Mouse (Mus musculus): ENCODE data around the gene Churc1. TPM values are rescaled to one million over a fixed set of nuclear protein-coding genes. Genes with fewer than 3 reads are reported as not detected.

The Churc1 gene
- 100 TPM for polyA plus RNA-seq (2015; fragmentation: Illumina TruSeq; extraction: RNeasy Lipid Tissue Mini Kit (QIAGEN cat#74804); ENCODE audit: insufficient read depth, low replicate concordance)

DNA sequence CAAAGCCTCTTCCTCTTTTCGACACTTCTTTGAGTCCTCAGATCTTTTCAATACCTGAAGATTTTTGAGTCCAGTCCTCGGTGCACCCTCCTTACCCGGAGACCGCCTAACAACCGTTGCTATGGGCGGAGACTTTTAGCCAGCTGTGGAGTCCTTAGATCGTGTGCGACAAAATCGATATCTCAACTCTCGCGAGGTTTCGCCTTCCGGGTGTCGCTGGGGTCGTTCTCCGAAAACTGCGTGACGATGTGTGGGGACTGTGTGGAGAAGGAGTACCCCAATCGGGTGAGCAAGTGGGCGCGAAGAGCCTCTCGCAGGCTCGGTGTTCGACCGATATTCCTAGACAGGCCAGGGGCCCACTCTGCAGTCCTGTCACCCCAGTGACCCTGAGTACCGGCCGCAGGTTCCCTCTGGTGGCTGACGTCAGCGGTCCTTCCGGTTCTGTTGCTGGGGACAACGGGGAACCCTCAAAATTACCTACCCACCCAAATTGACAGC lies at the start of gene Churc1, which contains the start of gene Fntb:
Churc1 (plus strand) TSS at position 185 of the 498 bp plus-strand sequence.
Fntb (plus strand) TSS at position 236 of the 498 bp plus-strand sequence.

DNA sequence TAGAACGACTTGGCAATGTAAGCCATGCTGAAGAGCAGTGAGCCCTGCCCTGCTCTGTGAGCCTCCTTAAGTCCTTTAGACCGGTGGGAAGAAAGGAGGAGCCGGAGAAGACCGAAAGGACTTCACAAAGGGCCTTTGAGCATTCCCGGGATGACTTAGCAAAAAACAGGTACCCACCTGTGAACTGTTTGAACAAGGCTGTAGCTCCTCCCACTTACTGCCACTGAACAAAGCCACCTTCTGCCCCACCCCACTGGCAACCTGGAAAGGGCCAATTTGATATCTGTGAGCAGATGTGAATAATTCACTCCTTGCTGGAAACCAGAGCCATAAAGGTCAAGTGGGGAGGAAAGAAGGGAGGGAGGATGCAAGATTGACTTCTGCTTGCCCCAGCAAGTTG lies 30.0 kb downstream of the Churc1 start, which contains the start of gene Gpx2:
Gpx2 (minus strand) TSS at position 205 of the 400 bp plus-strand sequence.

DNA sequence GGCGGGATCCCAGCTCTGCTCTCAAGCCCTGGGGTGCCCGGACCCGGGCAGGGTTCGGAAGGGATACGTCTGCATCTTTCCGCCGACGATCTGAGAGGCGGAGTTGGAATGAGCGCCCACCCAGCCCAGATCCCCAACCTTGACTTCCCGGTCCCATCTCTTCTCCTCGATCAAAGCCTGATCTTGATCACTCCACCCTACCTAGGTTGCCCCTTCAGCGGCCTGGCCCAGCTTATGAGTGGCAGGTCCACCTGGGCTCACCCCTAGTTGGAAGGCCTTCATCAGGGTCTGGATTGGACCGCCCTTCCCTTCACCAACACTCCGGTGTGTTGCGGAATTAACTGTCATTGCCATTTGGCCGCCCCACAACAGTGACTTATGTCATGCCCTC lies 57.3 kb downstream of the Churc1 start, which contains the start of gene Rab15:
Rab15 (minus strand) TSS at position 258 of the 391 bp plus-strand sequence.

Other genes starting within 250 kb of the Churc1 start
- gene Plekhg3, start 234.6 kb upstream of the Churc1 start, polyA plus RNA-seq (2015; fragmentation: Illumina TruSeq; extraction: RNeasy Lipid Tissue Mini Kit (QIAGEN cat#74804); ENCODE audit: insufficient read depth, low replicate concordance), result 14.1 TPM
- gene Sptb, start 55.0 kb upstream of the Churc1 start, polyA plus RNA-seq (2015; fragmentation: Illumina TruSeq; extraction: RNeasy Lipid Tissue Mini Kit (QIAGEN cat#74804); ENCODE audit: insufficient read depth, low replicate concordance), result 4.0 TPM
- 7.8 TPM for gene Fntb, start 51 bp downstream of the Churc1 start, polyA plus RNA-seq (2015; fragmentation: Illumina TruSeq; extraction: RNeasy Lipid Tissue Mini Kit (QIAGEN cat#74804); ENCODE audit: insufficient read depth, low replicate concordance)
- not detected for gene Gpx2, start 30.0 kb downstream of the Churc1 start, polyA plus RNA-seq (2015; fragmentation: Illumina TruSeq; extraction: RNeasy Lipid Tissue Mini Kit (QIAGEN cat#74804); ENCODE audit: insufficient read depth, low replicate concordance)
- gene Rab15, start 57.4 kb downstream of the Churc1 start, polyA plus RNA-seq (2015; fragmentation: Illumina TruSeq; extraction: RNeasy Lipid Tissue Mini Kit (QIAGEN cat#74804); ENCODE audit: insufficient read depth, low replicate concordance), result 1.5 TPM
- gene Max, start 196.7 kb downstream of the Churc1 start, polyA plus RNA-seq (2015; fragmentation: Illumina TruSeq; extraction: RNeasy Lipid Tissue Mini Kit (QIAGEN cat#74804); ENCODE audit: insufficient read depth, low replicate concordance), result 126 TPM